Comparison of ENCODE assay signal across 34 mouse cellular contexts in genomic region chr13:20575186-20575585, GRCm38 (mm10).
"Had no signal": no experiment of that assay in that cellular context is flagged by ENCODE, and none has a peak within 500 bp of the region (broad histone marks: within the 10 kb centered on the region; RNA-seq: fewer than 3 reads in every experiment).

No protein-coding gene starts in this region.

- H3K9ac ChIP-seq: heart, embryonic 12.5 days; heart, embryonic 13.5 days; heart, embryonic 15.5 days; hindbrain, embryonic 12.5 days; hindbrain, embryonic 13.5 days; hindbrain, embryonic 14.5 days; hindbrain, embryonic 15.5 days; intestine, embryonic 15.5 days; kidney, embryonic 15.5 days had no signal

- H3K9me3 ChIP-seq: heart, embryonic 10.5 days; heart, embryonic 12.5 days; hindbrain, embryonic 13.5 days; hindbrain, embryonic 15.5 days; intestine, embryonic 15.5 days; kidney, embryonic 15.5 days had no signal

- H3K27ac ChIP-seq: heart, embryonic 10.5 days; heart, embryonic 13.5 days; heart, embryonic 15.5 days; hindbrain, embryonic 10.5 days; hindbrain, embryonic 12.5 days; hindbrain, embryonic 13.5 days; hindbrain, embryonic 14.5 days; hindbrain, embryonic 15.5 days; hindbrain, postnatal 0 days; intestine, embryonic 15.5 days; kidney, embryonic 15.5 days; layer of hippocampus, adult 2 months; left cerebral cortex, adult 2 months had no signal

- H3K4me2 ChIP-seq: heart, embryonic 11.5 days; heart, embryonic 12.5 days; heart, embryonic 13.5 days; heart, embryonic 15.5 days; hindbrain, embryonic 12.5 days; hindbrain, embryonic 13.5 days; hindbrain, embryonic 14.5 days; hindbrain, embryonic 15.5 days; intestine, embryonic 15.5 days; kidney, embryonic 15.5 days had no signal

- H3K4me1 ChIP-seq: heart, embryonic 10.5 days; heart, embryonic 12.5 days; heart, embryonic 13.5 days; heart, embryonic 15.5 days; hindbrain, embryonic 10.5 days; hindbrain, embryonic 12.5 days; hindbrain, embryonic 13.5 days; hindbrain, embryonic 15.5 days; intestine, embryonic 15.5 days; kidney, embryonic 15.5 days had no signal

- H3K27me3 ChIP-seq: heart, embryonic 12.5 days; heart, embryonic 13.5 days; heart, embryonic 15.5 days; hindbrain, embryonic 12.5 days; hindbrain, embryonic 13.5 days; hindbrain, embryonic 15.5 days; intestine, embryonic 15.5 days; kidney, embryonic 15.5 days had no signal

- ATAC-seq: hindbrain, embryonic 16.5 days; hindbrain, postnatal 0 days; inflammation-experienced regulatory T-cells, adult 6 months; intestine, embryonic 15.5 days; intestine, embryonic 16.5 days; intestine, postnatal 0 days had no signal

- DNase-seq: heart, postnatal 10 days; heart, postnatal 14 days; heart, postnatal 36 days; heart, postnatal 4 days; kidney, adult 11 months; kidney, adult 18-20 months; kidney, adult 8-10 months; kidney, adult 9 months; kidney, postnatal 10 days; kidney, postnatal 14 days; kidney, postnatal 25 days; kidney, postnatal 36 days; kidney, postnatal 4 days; layer of hippocampus, adult 9-11 months; layer of hippocampus, postnatal 36 days had no signal

- H3K36me3 ChIP-seq: heart, embryonic 10.5 days; heart, embryonic 12.5 days; intestine, embryonic 15.5 days had no signal

- H3K4me3 ChIP-seq: heart, embryonic 10.5 days; heart, embryonic 12.5 days; heart, embryonic 13.5 days; heart, embryonic 15.5 days; hindbrain, embryonic 10.5 days; hindbrain, embryonic 12.5 days; hindbrain, embryonic 13.5 days; hindbrain, embryonic 15.5 days; intestine, embryonic 15.5 days; kidney, embryonic 15.5 days; layer of hippocampus, adult 2 months; left cerebral cortex, adult 2 months had no signal
